Mouse (Mus musculus): Measurements from ENCODE around the gene Wdr93. TPM values are rescaled to one million over a fixed set of nuclear protein-coding genes. Genes with fewer than 3 reads are reported as not detected.

The Wdr93 gene
- total and polyA plus RNA-seq, 3 experiments: 0.10 to 0.31 TPM; not detected in 1

- TF ChIP-seq EP300 (IDR thresholded peaks at IDR 0.05; ENCODE audit: insufficient read depth, low read depth, low read length): no peak
- Histone ChIP-seq H3K36me3 (ENCODE audit: control insufficient read depth, insufficient read depth, low read length) (no peaks in the 10 kb centered on the region), H3K27ac (no peak overlapping the region), H3K79me2 (replicated peaks; ENCODE audit: control insufficient read depth, insufficient read depth, low read length) (no peaks in the 10 kb centered on the region), H3K4me1 (ENCODE audit: control insufficient read depth, insufficient read depth, low read length) (no peaks in the 10 kb centered on the region), H3K27me3 (ENCODE audit: control insufficient read depth, insufficient read depth, low read length) (no peaks in the 10 kb centered on the region), H3K9ac (ENCODE audit: low read depth, low read length) (no peak overlapping the region), H3K4me3 (no peak overlapping the region)
- DNase-seq: no peak
- intact Hi-C loops (cut with DNase I): no loop called here
- WGBS: 81% methylated on average over 12 of the region's 12 CpGs
Observed at GRCm38 (mm10) chr7:79822092-79822695, 79.2 kb downstream of the Wdr93 start.

- no peaks in the 10 kb centered on the region for H3K79me2 ChIP-seq (replicated peaks; ENCODE audit: control insufficient read depth, insufficient read depth, low read length)
- H3K4me1 ChIP-seq (ENCODE audit: control insufficient read depth, insufficient read depth, low read length): no peaks in the 10 kb centered on the region; the same call in 1 of the 2 replicates
- intact Hi-C loops (cut with DNase I): no loop called here
- H3K27me3 ChIP-seq (ENCODE audit: control insufficient read depth, insufficient read depth, low read length): no peaks in the 10 kb centered on the region
- H3K27ac ChIP-seq: no peak overlapping the region
- H3K36me3 ChIP-seq (ENCODE audit: control insufficient read depth, insufficient read depth, low read length): no peaks in the 10 kb centered on the region
- H3K4me3 ChIP-seq: no peak overlapping the region
- 83% methylated on average over 3 of the region's 3 CpGs for WGBS
- no peak for DNase-seq
- TF ChIP-seq POLR2A (IDR thresholded peaks at IDR 0.05; ENCODE audit: insufficient read depth, low read depth, low read length) (no peak), EP300 (IDR thresholded peaks at IDR 0.05; ENCODE audit: insufficient read depth, low read depth, low read length) (no peak), CTCF (IDR thresholded peaks at IDR 0.05) (no peak)
- no peak overlapping the region for H3K9ac ChIP-seq (ENCODE audit: low read depth, low read length)
Observed at GRCm38 (mm10) chr7:79828341-79828740, 85.4 kb downstream of the Wdr93 start.

- TF ChIP-seq CTCF (IDR thresholded peaks at IDR 0.05): no peak
- TF ChIP-seq EP300 (IDR thresholded peaks at IDR 0.05; ENCODE audit: insufficient read depth, low read depth, low read length): no peak
- no peak for TF ChIP-seq POLR2A (IDR thresholded peaks at IDR 0.05; ENCODE audit: insufficient read depth, low read depth, low read length)
- H3K4me1 ChIP-seq (ENCODE audit: control insufficient read depth, insufficient read depth, low read length): no peaks in the 10 kb centered on the region; the same call in 1 of the 2 replicates
- H3K79me2 ChIP-seq (replicated peaks; ENCODE audit: control insufficient read depth, insufficient read depth, low read length): no peaks in the 10 kb centered on the region
- no peak overlapping the region for H3K4me3 ChIP-seq
- H3K27me3 ChIP-seq (ENCODE audit: control insufficient read depth, insufficient read depth, low read length): no peaks in the 10 kb centered on the region
- intact Hi-C loops (cut with DNase I): no loop called here
- H3K36me3 ChIP-seq (ENCODE audit: control insufficient read depth, insufficient read depth, low read length): no peaks in the 10 kb centered on the region
- 59% methylated on average over 6 of the region's 6 CpGs for WGBS
- no peak for DNase-seq
- peak overlapping the region; percentile 49 for H3K27ac ChIP-seq
- H3K9ac ChIP-seq (ENCODE audit: low read depth, low read length): no peak overlapping the region
Observed at GRCm38 (mm10) chr7:79831145-79831544, 88.2 kb downstream of the Wdr93 start.

- 25% methylated on average over 6 of the region's 6 CpGs for WGBS
- intact Hi-C loops (cut with DNase I): no loop called here
- Histone ChIP-seq H3K4me3 (no peak overlapping the region), H3K27me3 (ENCODE audit: control insufficient read depth, insufficient read depth, low read length) (no peaks in the 10 kb centered on the region), H3K9ac (ENCODE audit: low read depth, low read length) (no peak overlapping the region), H3K27ac (peak overlapping the region; percentile 49), H3K36me3 (ENCODE audit: control insufficient read depth, insufficient read depth, low read length) (no peaks in the 10 kb centered on the region), H3K4me1 (ENCODE audit: control insufficient read depth, insufficient read depth, low read length) (no peaks in the 10 kb centered on the region; the same call in 1 of the 2 replicates), H3K79me2 (replicated peaks; ENCODE audit: control insufficient read depth, insufficient read depth, low read length) (no peaks in the 10 kb centered on the region)
- peak; percentile 29 to 48 for DNase-seq
- TF ChIP-seq CTCF (IDR thresholded peaks at IDR 0.05) (no peak), POLR2A (IDR thresholded peaks at IDR 0.05; ENCODE audit: insufficient read depth, low read depth, low read length) (no peak), EP300 (IDR thresholded peaks at IDR 0.05; ENCODE audit: insufficient read depth, low read depth, low read length) (no peak)
Observed at GRCm38 (mm10) chr7:79831585-79831984, 88.6 kb downstream of the Wdr93 start.

GRCm38 (mm10) chr7:79832980-79833379, 90.0 kb downstream of the Wdr93 start:
- no peak overlapping the region for H3K4me3 ChIP-seq
- H3K4me1 ChIP-seq (ENCODE audit: control insufficient read depth, insufficient read depth, low read length): no peaks in the 10 kb centered on the region; the same call in 1 of the 2 replicates
- no peak overlapping the region for H3K9ac ChIP-seq (ENCODE audit: low read depth, low read length)
- no peaks in the 10 kb centered on the region for H3K27me3 ChIP-seq (ENCODE audit: control insufficient read depth, insufficient read depth, low read length)
- intact Hi-C loops (cut with DNase I): no loop called here
- H3K79me2 ChIP-seq (replicated peaks; ENCODE audit: control insufficient read depth, insufficient read depth, low read length): no peaks in the 10 kb centered on the region
- no peak for DNase-seq
- no peak for TF ChIP-seq EP300 (IDR thresholded peaks at IDR 0.05; ENCODE audit: insufficient read depth, low read depth, low read length)
- no peak for TF ChIP-seq POLR2A (IDR thresholded peaks at IDR 0.05; ENCODE audit: insufficient read depth, low read depth, low read length)
- TF ChIP-seq CTCF (IDR thresholded peaks at IDR 0.05): no peak
- no peaks in the 10 kb centered on the region for H3K36me3 ChIP-seq (ENCODE audit: control insufficient read depth, insufficient read depth, low read length)
- no peak overlapping the region for H3K27ac ChIP-seq

GRCm38 (mm10) chr7:79835196-79835595, 92.2 kb downstream of the Wdr93 start:
- Histone ChIP-seq H3K27ac (no peak overlapping the region), H3K36me3 (ENCODE audit: control insufficient read depth, insufficient read depth, low read length) (no peaks in the 10 kb centered on the region), H3K27me3 (ENCODE audit: control insufficient read depth, insufficient read depth, low read length) (no peaks in the 10 kb centered on the region), H3K79me2 (replicated peaks; ENCODE audit: control insufficient read depth, insufficient read depth, low read length) (no peaks in the 10 kb centered on the region), H3K4me1 (ENCODE audit: control insufficient read depth, insufficient read depth, low read length) (no peaks in the 10 kb centered on the region; the same call in 1 of the 2 replicates), H3K9ac (ENCODE audit: low read depth, low read length) (no peak overlapping the region), H3K4me3 (no peak overlapping the region)
- intact Hi-C loops (cut with DNase I): no loop called here
- WGBS: 89% methylated on average over 6 of the region's 6 CpGs
- no peak for DNase-seq
- no peak for TF ChIP-seq POLR2A (IDR thresholded peaks at IDR 0.05; ENCODE audit: insufficient read depth, low read depth, low read length)
- TF ChIP-seq EP300 (IDR thresholded peaks at IDR 0.05; ENCODE audit: insufficient read depth, low read depth, low read length): no peak
- TF ChIP-seq CTCF (IDR thresholded peaks at IDR 0.05): no peak

Other genes with a start within 250 kb of the Wdr93 start
- gene Rhcg, start 125.5 kb upstream of the Wdr93 start, total RNA-seq (2021): not detected
- not detected in 2 replicates for gene Rhcg, start 125.5 kb upstream of the Wdr93 start, polyA plus RNA-seq (2012; rRNA removed)
- under 1 TPM; 0.03 to 0.09 TPM for gene Ticrr, start 83.0 kb upstream of the Wdr93 start, total RNA-seq (2021)
- 0.20 TPM in 1 of 2 replicates, not detected in the other for gene Ticrr, start 83.0 kb upstream of the Wdr93 start, polyA plus RNA-seq (2012; rRNA removed)
- 1 to 10 TPM; 1.2 to 1.3 TPM for gene Kif7, start 27.4 kb upstream of the Wdr93 start, total RNA-seq (2021)
- 0.80 and 0.94 TPM in 2 replicates for gene Kif7, start 27.4 kb upstream of the Wdr93 start, polyA plus RNA-seq (2012; rRNA removed)
- 10 to 100 TPM in 1 of 2 experiments, 1 to 10 TPM in 1; 6.8 to 10.4 TPM for gene Plin1, start 10.3 kb upstream of the Wdr93 start, total RNA-seq (2021)
- gene Plin1, start 10.3 kb upstream of the Wdr93 start, polyA plus RNA-seq (2012; rRNA removed): 30.5 and 55.2 TPM in 2 replicates
- gene Pex11a, start within 50 bp of the Wdr93 start, total RNA-seq (2021): 10 to 100 TPM; 18.1 to 19.0 TPM
- gene Pex11a, start within 50 bp of the Wdr93 start, polyA plus RNA-seq (2012; rRNA removed): 16.4 and 21.9 TPM in 2 replicates
- not detected for gene Mesp1, start 50.6 kb downstream of the Wdr93 start, total RNA-seq (2021)
- not detected in 2 replicates for gene Mesp1, start 50.6 kb downstream of the Wdr93 start, polyA plus RNA-seq (2012; rRNA removed)
- under 1 TPM in 1 of 2 experiments, not detected in 1; 0.13 TPM for gene Mesp2, start 67.6 kb downstream of the Wdr93 start, total RNA-seq (2021)
- gene Mesp2, start 67.6 kb downstream of the Wdr93 start, polyA plus RNA-seq (2012; rRNA removed): 0.06 and 0.12 TPM in 2 replicates
- 10 to 100 TPM in 1 of 2 experiments, 1 to 10 TPM in 1; 8.4 to 12.9 TPM for gene Anpep, start 117.9 kb downstream of the Wdr93 start, total RNA-seq (2021)
- gene Anpep, start 117.9 kb downstream of the Wdr93 start, polyA plus RNA-seq (2012; rRNA removed): 18.5 and 30.6 TPM in 2 replicates
- gene Ap3s2, start 177.5 kb downstream of the Wdr93 start, total RNA-seq (2021): 10 to 100 TPM; 19.4 to 21.9 TPM
- gene Ap3s2, start 177.5 kb downstream of the Wdr93 start, polyA plus RNA-seq (2012; rRNA removed): 13.1 and 19.4 TPM in 2 replicates
- gene Arpin, start 192.2 kb downstream of the Wdr93 start, total RNA-seq (2021): 10 to 100 TPM in 1 of 2 experiments, 1 to 10 TPM in 1; 9.9 to 10.6 TPM
- gene Arpin, start 192.2 kb downstream of the Wdr93 start, polyA plus RNA-seq (2012; rRNA removed): 8.9 and 13.9 TPM in 2 replicates